9 mouse cellular contexts compared by ENCODE assay signal in genomic region chr12:3723762-3724161, GRCm38 (mm10).
DNase-seq lines count a peak whose midpoint lies in the region; ATAC-seq lines count a peak whose summit lies in the region.
"Had no signal": no experiment of that assay in that cellular context is flagged by ENCODE, and none has a peak within 500 bp of the region (broad histone marks: within the 10 kb centered on the region; RNA-seq: fewer than 3 reads in every experiment).

No protein-coding gene starts in this region.

- H3K4me2 ChIP-seq in intestine, embryonic 16.5 days (ENCODE audit: low read depth, low read length) = no peak overlapping the region
- H3K4me2 ChIP-seq: forebrain, embryonic 13.5 days had no signal

- WGBS in intestine, embryonic 16.5 days = 27% methylated on average over 3 of the region's 3 CpGs

- ATAC-seq in intestine, embryonic 16.5 days = no peak
- no peak for ATAC-seq in frontal cortex, adult (ENCODE audit: low TSS enrichment)
- ATAC-seq: forebrain, embryonic 13.5 days had no signal

- H3K4me1 ChIP-seq in intestine, embryonic 16.5 days (ENCODE audit: control insufficient read depth, insufficient read depth, low read length) = peaks cover 19% of the 10 kb centered on the region

- no peak overlapping the region for H3K9ac ChIP-seq in intestine, embryonic 16.5 days (ENCODE audit: low read depth, low read length)
- H3K9ac ChIP-seq: forebrain, embryonic 13.5 days had no signal

- H3K27me3 ChIP-seq in intestine, embryonic 16.5 days (replicated peaks; ENCODE audit: control insufficient read depth, insufficient read depth, low read length) = no peaks in the 10 kb centered on the region
- H3K27me3 ChIP-seq: forebrain, embryonic 13.5 days had no signal

- H3K27ac ChIP-seq in intestine, embryonic 16.5 days (ENCODE audit: low read length) = peak overlapping the region; percentile 38; the same call in 1 of the 2 replicates

- no peak overlapping the region for H3K4me3 ChIP-seq in intestine, embryonic 16.5 days (ENCODE audit: low read length)
- H3K4me3 ChIP-seq: forebrain, embryonic 13.5 days had no signal

- peak; percentile 27 to 54 for DNase-seq in left cerebral cortex, postnatal 10 days (ENCODE audit: extremely low spot score in 1 of 2, low spot score in 2 of 2)
- no peak for DNase-seq in left cerebral cortex, adult 11 months (ENCODE audit: low spot score)
- peak; percentile 60 for DNase-seq in MN1 (ENCODE audit: low spot score)
- peak; percentile 66 for DNase-seq in adrenal gland, postnatal 14 days
- DNase-seq in gastrocnemius, adult 18-20 months (ENCODE audit: low spot score) = no peak
- no peak for DNase-seq in thymus, postnatal 4 days

- peaks cover 3% of the 10 kb centered on the region; the same call in 1 of the 2 replicates for H3K36me3 ChIP-seq in intestine, embryonic 16.5 days (ENCODE audit: control insufficient read depth, insufficient read depth, low read length)

- intact Hi-C loops in left cerebral cortex, postnatal 10 days (cut with DNase I) = no loop called here

- no peaks in the 10 kb centered on the region for H3K9me3 ChIP-seq in intestine, embryonic 16.5 days (ENCODE audit: control insufficient read depth, low read length)
- H3K9me3 ChIP-seq: forebrain, embryonic 13.5 days had no signal

Comparison
In these comparisons a context has a peak if more than half of its experiments do, and no peak if none do; other contexts are left out.
1. DNase-seq: peak in left cerebral cortex, postnatal 10 days (2 of 2), MN1 (single experiment) and adrenal gland, postnatal 14 days (single experiment); none in left cerebral cortex, adult 11 months (single experiment), gastrocnemius, adult 18-20 months (single experiment) and thymus, postnatal 4 days (single experiment).